Mouse (Mus musculus): ENCODE measurements around the gene Cacna1a.

Gene Cacna1a

DNA sequence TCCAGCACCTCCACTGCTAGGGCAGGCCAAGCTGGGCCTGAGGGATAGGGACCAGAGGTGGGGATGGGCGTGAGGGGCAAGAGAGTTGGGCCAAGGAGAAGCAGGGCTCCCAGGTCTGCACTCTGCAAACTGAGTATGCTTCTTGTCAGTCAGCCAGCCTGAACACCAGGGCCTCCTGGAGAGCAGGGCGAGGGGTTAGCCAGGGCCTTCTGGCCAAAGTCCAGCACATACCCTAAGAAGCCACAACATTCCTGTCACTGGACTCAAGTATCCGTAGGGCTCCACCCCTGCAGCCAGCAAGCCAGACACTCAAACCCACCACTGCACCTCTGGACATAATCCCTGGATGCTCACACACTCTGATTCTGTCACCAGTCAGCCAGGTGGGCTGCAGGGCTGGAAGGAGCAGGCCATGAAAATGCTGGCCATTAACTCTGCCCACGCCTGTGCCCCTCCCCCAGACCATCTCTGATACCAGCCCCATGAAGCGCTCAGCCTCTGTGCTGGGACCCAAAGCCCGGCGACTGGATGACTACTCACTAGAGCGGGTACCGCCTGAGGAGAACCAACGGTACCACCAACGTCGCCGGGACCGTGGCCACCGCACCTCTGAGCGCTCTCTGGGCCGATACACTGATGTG lies 247.9 kb downstream of the Cacna1a start:
- no peak for DNase-seq (ENCODE audit: low read depth, low spot score)

DNA sequence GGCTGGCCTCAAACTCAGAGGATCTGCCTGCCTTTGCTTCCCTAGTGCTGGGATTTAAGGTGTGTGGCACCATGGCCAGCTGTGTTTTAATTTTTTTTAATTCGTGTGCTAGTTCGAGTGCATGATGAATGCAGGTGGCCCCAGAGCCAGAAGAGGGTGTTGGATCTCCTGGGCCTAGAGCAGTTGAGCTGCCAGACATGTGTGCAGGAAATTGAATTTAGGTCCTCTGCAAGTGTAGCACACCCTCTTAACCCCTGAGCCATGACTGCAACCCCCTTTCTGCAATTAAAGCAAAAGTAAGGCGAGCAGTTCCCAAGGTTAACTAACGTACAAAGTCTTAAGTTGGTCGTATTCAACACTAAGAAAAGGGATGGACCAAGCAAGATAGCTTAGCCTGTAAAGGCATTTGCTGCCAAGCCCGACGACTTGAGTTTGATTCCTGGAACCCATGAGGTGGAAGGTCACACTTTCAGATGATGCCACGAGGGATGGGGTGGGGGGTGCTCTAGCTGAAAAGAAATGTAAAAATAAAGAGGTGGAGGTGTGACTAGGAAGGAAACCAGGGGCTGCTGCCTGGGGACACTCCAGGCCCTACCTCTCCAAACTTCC lies 249.8 kb downstream of the Cacna1a start:
- no peak for DNase-seq (ENCODE audit: low read depth, low spot score)

DNA sequence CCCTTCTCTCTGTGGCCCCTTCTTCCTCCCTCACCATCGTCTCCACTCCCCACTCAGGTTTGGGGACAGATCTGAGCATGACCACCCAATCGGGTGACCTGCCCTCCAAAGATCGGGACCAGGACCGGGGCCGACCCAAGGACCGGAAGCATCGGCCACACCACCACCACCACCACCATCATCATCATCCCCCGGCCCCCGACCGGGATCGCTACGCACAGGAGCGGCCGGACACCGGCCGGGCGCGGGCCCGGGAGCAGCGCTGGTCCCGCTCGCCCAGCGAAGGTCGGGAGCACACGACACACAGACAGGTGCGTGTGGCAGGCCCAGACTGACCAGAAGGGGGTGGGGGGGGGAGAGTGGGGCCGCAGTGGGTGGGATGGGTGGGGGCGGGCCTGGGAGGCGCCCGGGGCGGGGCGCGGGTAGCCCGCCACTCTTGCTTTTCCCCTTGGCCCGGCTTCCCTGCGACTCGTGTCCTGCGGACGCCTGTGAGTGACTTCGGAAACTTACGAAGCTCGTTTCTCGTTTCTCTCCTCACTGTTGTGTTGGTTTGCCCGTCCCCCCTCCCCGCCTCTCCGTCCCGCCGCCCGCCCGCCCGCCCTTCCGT lies 250.4 kb downstream of the Cacna1a start:
- DNase-seq (ENCODE audit: low read depth, low spot score): no peak

DNA sequence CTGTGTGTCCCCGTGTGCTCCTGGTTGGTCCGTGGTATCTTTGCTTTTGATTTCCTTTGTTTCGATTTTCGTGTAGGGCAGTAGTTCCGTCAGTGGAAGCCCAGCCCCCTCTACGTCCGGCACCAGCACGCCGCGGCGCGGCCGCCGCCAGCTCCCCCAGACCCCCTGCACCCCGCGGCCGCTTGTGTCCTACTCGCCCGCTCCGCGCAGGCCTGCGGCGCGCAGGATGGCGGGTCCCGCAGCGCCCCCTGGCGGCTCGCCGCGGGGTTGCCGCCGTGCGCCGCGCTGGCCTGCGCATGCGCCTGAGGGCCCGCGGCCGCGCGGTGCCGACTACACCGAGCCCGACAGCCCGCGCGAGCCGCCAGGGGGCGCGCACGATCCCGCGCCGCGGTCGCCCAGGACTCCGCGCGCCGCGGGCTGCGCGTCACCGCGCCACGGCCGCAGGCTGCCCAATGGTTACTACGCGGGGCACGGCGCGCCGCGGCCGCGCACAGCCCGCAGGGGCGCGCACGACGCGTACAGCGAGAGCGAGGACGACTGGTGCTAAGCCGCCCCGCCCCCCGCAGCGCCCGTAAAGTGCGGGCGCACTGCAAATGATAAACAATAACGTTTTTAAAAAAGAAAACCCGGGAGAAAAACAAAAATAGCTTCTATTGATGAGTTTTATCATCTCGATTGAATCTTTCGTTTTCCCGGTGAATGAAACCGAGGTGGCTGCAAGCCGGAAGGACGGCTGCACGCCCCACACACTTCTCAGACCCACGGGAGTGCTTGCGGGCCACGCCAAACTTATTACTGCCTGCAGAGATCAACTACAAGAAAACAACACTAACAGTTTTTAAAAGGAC lies 251.1 kb downstream of the Cacna1a start:
- peak; percentile 88 for DNase-seq (ENCODE audit: low read depth, low spot score)

DNA sequence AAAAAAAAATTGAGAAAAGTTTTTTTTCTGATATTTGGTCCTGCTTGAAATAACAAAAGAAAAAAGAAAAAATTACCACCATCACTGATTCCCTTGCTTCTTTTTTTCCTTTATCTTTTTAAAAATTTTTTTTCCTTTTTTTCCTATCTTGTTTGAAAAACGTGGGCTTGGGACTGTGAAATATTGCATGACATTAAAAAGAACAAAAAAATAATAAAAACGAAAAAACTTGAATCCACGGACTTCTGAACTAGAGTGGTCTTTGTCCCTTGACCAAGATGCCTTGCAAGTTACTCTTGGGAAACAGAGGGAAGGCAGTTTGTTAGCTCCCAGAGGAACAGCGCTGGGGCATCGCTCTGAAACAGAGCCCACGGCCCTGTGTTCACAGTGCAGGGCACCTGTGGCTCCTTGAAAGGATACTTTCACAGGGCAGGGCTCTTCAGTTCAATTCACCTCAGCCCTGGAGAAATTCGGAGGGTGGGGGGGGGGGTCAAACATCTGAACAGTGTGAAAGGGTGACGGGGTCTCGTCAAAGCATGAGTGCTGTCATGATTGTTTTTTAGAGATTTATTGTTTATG lies 251.9 kb downstream of the Cacna1a start:
- no peak for DNase-seq (ENCODE audit: low read depth, low spot score)

DNA sequence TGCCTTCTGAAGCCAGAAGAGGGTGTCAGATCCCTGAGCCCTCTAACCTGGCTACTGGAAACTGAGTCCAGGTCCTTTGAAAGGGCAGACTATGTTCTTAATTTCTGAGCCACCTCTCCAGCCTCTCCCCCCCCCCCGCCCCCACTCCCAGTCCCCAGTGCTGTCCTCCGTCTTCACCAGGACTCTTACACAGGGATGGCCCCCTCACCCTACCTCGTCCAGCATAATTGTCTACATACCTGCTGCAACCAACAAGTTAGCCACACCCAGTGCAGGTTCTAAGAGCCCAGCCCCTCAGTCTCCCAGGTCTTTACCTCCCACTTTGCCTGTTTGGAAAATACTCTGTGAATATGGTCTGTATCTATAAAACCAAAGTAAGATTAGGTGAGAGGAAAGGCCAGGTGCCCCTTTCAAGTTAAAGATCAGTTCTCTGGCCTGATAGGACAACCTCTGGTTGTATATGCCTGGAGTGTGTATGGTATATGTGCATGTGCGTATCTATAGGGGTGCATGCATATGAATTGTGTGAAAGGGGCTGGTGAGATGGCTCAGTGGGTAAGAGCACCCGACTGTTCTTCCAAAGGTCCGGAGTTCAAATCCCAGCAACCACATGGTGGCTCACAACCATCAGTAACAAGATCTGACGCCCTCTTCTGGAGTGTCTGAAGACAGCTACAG lies 252.5 kb downstream of the Cacna1a start:
- DNase-seq (ENCODE audit: low read depth, low spot score): no peak

DNA sequence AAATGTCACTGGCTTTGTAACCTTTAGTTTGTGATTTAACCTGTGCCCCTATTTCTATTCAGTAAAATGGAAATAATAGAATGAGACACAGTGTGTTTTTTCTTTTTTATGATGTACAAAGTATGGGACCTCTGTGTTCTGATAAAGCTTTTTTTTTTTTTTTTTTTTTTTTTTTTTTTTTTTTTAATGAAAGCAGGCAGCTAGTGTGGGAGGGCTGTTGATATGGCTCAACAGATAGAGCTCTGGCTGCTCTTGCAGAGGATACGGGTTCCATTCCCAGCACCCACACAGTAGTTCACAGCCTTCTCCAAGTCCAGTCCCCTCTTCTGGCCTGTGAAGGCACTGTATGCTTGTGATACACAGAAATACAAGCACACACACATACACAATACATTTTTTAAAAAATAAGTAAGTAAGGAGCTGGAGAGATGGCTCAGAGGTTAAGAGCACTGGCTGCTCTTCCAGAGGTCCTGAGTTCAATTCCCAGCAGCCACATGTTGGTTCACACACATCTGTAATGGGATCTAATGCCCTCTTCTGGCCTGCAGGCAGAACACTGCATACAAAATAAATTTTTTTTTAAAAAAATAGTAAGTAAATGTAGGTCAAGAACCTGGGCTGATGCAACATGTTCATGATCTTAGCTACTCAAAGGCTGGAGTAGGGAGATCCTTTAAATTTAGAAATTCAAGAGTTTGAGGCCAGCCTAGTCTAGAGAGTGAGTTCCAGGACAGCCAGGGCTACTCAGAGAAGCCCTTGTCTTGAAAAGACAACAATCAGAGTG lies 253.5 kb downstream of the Cacna1a start:
- no peak for DNase-seq (ENCODE audit: low read depth, low spot score)

DNA sequence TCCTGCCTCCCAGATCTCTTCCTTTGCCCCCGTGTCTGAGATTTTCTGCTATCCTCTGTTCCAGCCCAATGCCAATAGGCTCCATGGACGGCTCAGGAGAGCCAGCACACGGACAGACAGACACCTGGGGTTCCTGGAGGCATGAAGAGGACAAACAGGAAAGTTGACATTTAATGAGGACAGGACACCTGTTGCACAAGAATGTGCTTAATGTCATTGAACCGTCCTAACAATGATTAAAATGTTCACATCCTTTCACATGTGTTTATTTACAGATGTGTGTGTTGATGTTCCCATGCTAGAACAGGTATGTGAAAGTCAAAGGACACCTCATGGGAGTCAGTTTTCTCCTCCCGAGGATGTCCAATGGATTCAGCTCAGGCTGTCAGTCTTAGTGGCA lies 254.8 kb downstream of the Cacna1a start:
- DNase-seq (ENCODE audit: low read depth, low spot score): no peak

DNA sequence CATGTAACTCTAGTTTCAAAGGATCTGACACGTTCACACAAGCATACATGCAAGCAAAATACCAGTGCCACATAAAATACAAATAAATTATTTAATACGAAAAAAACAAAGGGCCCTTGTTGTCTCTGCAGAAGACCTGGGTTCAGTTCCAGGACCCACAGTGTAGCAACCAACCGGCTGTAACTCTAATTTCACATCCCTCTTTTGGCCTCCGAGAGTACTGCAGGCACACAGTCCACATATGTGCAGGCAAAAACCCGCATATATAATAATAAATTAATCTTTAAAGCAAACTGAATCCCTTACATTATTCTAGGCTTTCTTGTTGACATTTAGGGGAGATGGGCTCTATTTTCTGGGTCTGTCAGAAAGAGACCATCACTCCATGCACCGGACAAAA lies 258.6 kb downstream of the Cacna1a start:
- peak; percentile 54 for DNase-seq (ENCODE audit: low read depth, low spot score)

DNA sequence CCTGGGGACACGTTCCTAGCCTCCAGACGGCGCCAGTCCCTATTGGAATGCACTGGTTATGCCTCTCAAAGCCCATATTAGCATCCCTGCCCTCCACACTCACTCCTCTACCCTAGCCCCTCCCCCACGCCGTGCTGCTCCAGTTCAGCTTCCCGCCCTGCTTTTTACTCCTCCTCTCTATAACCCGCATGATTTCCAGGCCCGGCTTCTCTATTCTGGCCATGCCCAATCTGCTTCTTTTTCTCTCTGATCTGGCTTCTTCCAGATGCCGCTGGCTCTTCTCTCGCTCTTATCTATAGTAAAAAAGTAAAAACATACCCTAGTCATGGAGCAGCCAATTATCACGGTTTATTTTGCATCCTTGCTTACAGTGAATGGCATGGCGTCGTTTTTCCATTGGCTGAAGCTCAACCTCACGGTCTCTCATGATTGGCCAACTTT lies 259.2 kb downstream of the Cacna1a start:
- peak; percentile 89 for DNase-seq (ENCODE audit: low read depth, low spot score)

DNA sequence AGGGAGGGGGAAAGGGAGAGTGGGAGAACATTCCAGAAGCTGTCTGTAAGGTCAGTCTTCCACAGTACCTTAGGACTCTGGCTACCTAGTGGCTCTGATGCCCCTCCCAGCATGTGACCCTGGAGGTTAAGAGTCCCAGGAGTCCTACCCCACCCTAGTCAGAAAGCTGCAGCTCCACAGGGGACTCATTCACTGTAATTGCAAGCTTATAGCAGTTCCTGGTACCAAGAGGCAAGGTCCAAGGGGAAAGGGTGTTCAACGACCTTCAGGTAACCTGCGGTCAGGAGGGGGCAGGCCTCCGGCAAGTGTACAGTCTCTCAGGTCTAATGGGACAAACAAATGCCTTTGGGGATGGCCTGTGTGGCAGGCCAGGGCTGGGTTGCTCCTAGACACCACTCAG lies 262.0 kb downstream of the Cacna1a start:
- peak; percentile 99 for DNase-seq (ENCODE audit: low read depth, low spot score)

DNA sequence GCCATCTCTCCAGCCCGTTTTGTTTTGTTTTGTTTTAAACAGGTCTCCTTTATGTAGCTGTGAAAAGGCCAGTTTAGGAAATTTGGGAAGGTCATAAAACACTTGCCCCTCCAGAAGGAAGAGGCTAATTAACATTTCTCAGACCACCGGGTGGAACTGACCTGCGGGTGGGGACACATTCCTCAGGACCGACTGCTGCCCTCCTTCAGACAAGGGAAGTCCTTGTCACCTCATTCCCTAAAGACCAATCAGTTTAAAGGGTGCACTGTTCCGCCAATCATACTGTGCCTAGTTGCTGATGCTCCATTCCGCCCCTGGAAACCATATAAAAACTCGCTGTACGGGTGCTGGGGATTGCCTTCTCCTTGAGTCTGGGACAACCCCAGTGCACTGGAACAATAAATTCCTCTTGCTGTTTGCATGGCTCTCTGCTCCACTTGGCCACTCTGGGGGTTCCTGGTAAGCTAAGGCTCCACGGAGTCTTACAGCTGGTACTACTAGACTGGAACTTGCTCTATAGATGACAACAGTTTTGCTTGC lies 264.9 kb downstream of the Cacna1a start:
- DNase-seq (ENCODE audit: low read depth, low spot score): no peak

DNA sequence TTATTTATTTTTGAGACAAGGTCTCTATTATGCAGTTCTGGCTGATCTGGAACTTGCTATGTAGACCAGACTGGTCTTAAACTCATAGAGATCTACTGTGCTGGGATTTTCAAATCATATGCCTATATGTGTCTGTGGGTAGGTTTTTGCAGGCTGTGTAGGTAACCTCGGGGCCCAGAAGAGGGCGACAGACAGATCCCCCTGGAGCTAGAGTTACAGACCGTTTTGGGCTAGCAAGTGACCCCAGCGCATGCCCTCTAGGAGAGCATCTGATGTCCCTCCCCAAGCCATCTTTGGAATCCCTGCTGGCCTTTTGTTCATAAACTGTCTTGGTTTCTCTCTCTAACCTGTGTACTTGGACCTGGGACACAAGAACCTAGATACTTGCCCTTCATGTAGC lies 266.4 kb downstream of the Cacna1a start:
- DNase-seq (ENCODE audit: low read depth, low spot score): peak; percentile 81

DNA sequence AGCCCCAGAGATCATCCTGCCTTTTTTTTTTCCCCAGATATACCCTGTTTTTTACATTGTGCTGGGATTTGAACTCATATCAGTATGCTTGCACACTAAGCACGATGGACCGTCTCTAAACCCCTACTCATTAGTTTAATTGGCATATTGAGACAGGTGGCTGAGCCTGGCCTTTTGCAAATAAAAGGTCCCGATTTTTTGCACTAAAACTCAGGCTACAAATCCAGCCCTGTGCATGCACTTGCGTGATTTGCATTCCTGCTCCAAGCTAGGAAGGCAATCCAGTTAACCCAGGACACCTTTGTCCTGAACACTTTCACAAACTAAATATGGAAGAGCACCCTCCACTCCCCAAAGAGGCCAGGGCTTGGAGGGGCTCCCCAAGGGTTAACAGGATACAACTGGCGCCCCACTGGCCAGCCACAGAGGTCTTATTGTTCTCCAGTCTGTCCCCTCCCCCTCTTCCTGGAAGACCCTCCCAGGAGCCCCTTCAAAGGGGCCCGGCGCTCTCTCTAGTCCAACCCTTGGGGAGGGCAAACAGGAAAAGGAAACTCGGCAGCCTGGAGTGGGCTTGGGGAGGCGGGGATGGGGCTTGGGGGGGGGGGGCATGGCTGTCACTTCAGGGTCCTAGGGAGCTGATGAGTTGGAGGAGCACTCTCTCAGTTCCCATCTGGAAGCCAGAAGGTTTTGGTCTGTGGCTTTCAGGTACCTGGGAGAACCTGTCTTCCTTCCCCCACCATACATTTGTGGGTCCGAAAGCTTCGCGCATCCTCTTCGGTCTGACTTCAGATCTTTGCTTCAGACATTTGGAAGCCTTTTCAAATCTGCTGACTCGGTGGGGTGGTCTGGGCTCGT lies 267.3 kb downstream of the Cacna1a start:
- DNase-seq (ENCODE audit: low read depth, low spot score): peak; percentile 95

DNA sequence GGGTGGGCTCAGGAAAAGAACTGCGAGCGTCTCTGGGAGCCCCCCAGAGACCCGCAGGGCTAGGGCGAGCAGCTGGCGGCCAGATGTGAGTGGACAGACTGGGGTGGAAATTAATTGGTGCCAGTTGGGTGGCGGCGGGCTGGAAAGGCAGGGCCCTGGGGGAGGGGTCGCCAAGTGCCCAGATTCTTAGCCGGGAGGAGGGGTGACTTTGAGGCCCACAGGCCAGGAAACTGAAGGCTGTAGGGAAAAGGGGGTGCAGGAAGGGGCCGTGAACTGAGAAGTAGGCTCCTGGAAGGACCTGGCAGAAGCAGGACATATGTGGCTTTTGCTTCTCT lies 267.9 kb downstream of the Cacna1a start:
- DNase-seq (ENCODE audit: low read depth, low spot score): peak; percentile 40

DNA sequence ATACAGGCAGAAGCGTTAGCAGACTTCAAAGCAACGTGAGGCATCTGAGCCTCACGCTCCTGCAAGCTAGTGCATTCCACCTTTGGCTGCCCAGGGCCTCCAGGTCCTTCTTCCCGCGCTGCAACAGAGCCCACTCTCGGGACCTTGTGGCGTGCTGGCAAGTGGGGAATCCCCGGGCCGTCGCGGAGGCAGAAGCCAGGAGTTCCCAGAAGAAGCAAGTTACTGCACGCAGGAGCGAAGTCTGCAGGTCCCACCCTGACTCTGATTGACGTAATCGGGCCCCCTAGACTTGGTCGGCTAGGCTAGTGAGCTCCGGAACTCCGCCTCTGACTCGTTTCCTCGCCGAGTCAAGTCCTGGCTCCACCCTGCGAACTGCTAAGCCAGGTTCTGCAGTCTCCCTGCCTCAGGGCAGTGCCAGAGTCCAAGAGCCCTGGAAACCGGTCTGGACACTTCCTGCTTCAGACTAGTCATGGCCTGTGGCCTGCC lies 268.4 kb downstream of the Cacna1a start:
- DNase-seq (ENCODE audit: low read depth, low spot score): peak; percentile 93

DNA sequence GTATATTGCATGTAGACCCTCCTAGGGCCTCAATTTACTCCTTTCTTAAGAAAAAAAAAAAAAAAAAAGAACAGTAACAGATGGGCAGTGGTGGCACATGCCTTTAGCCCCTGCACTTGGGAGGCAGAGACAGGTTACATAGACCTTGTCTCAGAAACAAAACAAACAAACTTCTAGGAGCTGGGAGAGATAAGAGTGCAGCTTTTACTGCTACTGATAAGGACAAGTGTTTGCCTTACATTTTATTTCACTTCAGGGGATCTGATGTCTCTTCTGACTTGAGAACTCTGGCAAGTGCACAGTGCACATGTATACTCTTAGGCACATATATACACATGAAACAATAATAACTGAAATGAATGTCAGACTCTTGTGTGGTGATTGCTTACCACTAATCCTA lies 269.0 kb downstream of the Cacna1a start:
- no peak for DNase-seq (ENCODE audit: low read depth, low spot score)

DNA sequence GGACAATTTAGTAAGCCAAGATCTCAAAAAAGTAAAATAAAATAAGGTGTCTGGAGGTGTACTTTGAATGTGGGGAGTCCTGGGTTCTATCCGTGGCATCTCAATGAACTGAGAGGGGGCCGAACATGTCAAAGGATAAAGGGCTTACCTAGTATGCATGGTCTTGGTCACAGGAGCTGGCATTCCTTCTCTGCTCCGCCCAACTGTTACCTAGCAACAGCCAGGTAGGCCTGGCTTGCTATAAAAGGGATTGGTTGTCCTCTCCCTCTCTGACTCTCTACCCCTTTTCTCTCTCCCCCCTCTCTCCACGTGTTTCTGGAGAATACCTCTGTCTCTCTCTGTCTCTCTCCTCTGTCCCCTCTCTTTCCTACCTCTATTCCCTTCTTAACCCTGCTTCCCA lies 269.4 kb downstream of the Cacna1a start:
- peak; percentile 86 for DNase-seq (ENCODE audit: low read depth, low spot score)

DNA sequence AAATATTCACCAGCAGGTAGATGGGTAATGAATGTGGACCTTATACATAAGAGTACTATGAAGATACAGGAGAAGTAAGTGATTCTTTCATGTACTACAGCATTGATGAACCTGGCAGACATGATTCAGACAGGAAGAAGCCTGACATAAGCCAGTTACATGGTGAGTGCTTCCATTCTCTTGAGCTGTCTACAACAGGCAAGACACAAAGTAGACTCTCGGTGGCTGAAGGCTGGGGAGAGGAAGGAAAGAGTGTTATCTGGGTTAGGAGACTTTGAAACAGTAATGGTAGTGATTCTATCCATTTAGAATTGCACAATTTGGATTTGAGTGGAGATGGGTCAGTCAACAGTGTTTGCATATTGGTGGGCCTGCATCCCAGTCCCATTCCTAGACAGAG lies 270.7 kb downstream of the Cacna1a start:
- no peak for DNase-seq (ENCODE audit: low read depth, low spot score)

Data from R1 (cell line).